In the genomic region with DNA sequence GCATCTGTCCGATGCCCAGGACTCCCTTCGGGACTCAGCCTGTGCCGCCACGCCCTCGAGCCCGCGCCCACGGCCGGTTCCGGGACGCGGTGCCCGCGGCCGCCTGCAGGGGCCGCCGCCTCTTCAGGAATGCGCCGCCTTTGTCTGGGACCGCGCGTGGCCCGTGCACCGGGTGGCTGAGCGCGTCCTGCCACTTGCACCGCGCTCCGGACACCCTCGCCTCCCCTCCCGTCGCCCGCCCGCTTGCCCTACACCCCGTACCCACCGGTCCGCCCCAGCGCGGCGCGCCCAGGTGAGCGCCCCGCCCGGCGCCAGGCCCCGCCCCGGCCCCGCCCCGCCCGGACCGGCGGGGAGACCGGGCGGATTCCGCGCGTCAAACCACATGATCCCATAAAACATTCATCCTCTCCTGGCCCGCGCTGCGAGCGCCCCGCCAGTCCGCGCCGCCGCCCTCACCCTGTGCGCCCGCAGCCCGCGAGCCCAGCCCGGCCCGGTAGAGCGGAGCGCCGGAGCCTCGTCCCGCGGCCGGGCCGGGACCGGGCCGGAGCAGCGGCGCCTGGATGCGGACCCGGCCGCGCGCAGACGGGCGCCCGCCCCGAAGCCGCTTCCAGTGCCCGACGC, we compare ENCODE assay signal across 8 mouse cellular contexts. TPM values are rescaled to one million over a fixed set of nuclear protein-coding genes. Genes with fewer than 3 reads are reported as not detected.
A peak's percentile ranks its signal among the peaks of the same experiment; 100 is the strongest.
DNase-seq lines count a peak whose midpoint lies in the region; ATAC-seq and TF ChIP-seq lines count a peak whose summit lies in the region.

Gene Rtn4r (plus strand): TSS at position 402 of the 621 bp plus-strand sequence.

- no peaks in the 10 kb centered on the region for H3K9me3 ChIP-seq in forebrain, postnatal 0 days (ENCODE audit: low read length)
- H3K9me3 ChIP-seq in stomach, embryonic 15.5 days: no peaks in the 10 kb centered on the region

- peak within 1 kb of the TSS; percentile 89 for H3K9ac ChIP-seq in forebrain, postnatal 0 days
- peak within 1 kb of the TSS; percentile 23 for H3K9ac ChIP-seq in stomach, embryonic 15.5 days

- peak within 1 kb of the TSS; percentile 76 for H3K4me2 ChIP-seq in forebrain, postnatal 0 days (ENCODE audit: low read depth)
- peak within 1 kb of the TSS; percentile 99 for H3K4me2 ChIP-seq in stomach, embryonic 15.5 days

- H3K4me3 ChIP-seq in forebrain, postnatal 0 days (ENCODE audit: low read depth, low read length): peak within 1 kb of the TSS; percentile 65
- peak within 1 kb of the TSS; percentile 61 for H3K4me3 ChIP-seq in stomach, embryonic 15.5 days (replicated peaks)

- WGBS in forebrain, postnatal 0 days: under 1% methylated on average over 70 of the region's 96 CpGs
- under 1% methylated on average over 61 of the region's 96 CpGs for WGBS in stomach, embryonic 15.5 days

- H3K4me1 ChIP-seq in forebrain, postnatal 0 days (ENCODE audit: insufficient read depth): peaks cover 25% of the 10 kb centered on the region; the same call in 1 of the 2 replicates
- peaks cover 24% of the 10 kb centered on the region; the same call in 1 of the 2 replicates for H3K4me1 ChIP-seq in stomach, embryonic 15.5 days

- H3K27ac ChIP-seq in forebrain, postnatal 0 days (ENCODE audit: low read depth, low read length): peak within 1 kb of the TSS; percentile 86
- no peak within 1 kb of the TSS for H3K27ac ChIP-seq in stomach, embryonic 15.5 days

- H3K27me3 ChIP-seq in forebrain, postnatal 0 days (ENCODE audit: insufficient read depth, low read length): no peaks in the 10 kb centered on the region
- peaks cover 36% of the 10 kb centered on the region for H3K27me3 ChIP-seq in stomach, embryonic 15.5 days (replicated peaks)

- TF ChIP-seq CTCF in forebrain, postnatal 0 days (IDR thresholded peaks at IDR 0.05; ENCODE audit: low read depth): peak; percentile 77

- intact Hi-C loops in left cerebral cortex, postnatal 4 days (cut with DNase I): loop anchor here (5.0 kb wide), 2 partner anchors 45 to 85 kb away; no protein-coding TSS in a partner anchor

- H3K36me3 ChIP-seq in forebrain, postnatal 0 days (ENCODE audit: insufficient read depth): no peaks in the 10 kb centered on the region
- H3K36me3 ChIP-seq in stomach, embryonic 15.5 days: no peaks in the 10 kb centered on the region

- ATAC-seq in forebrain, postnatal 0 days: peak; percentile 86
- peak; percentile 68 for ATAC-seq in stomach, embryonic 15.5 days (ENCODE audit: insufficient read depth, low FRiP score, low read depth)

- peak in 1 of 2 experiments; percentile 73 for DNase-seq in frontal cortex, adult 2 months (ENCODE audit: extremely low spot score in 1 of 2, low spot score in 1 of 2)
- no peak for DNase-seq in frontal cortex, postnatal 25 days (ENCODE audit: low spot score in 2 of 2)
- DNase-seq in cerebellum, adult 11-12 months: peak; percentile 88
- peak; percentile 84 for DNase-seq in forebrain, postnatal 0 days
- peak; percentile 57 for DNase-seq in induced T-regulatory cell, adult 2 months (ENCODE audit: low read depth)
- DNase-seq in left cerebral cortex, postnatal 4 days: peak; percentile 69
- DNase-seq in mesoderm, embryonic 11.5 days (ENCODE audit: low read depth, low spot score): peak; percentile 71

RNA-seq across cellular contexts. Expression of gene Rtn4r, which starts in this region (rescaled TPM):
- polyA plus RNA-seq in frontal cortex, adult 2 months (2012; rRNA removed): 125 and 142 TPM in 2 replicates
- total RNA-seq in forebrain, postnatal 0 days (2014; rRNA removed): 28.0 and 36.7 TPM in 2 replicates
- polyA plus RNA-seq in forebrain, postnatal 0 days (2015; fragmentation: Nextera tagmentation; extraction: Ambion mirVana): 30.0 and 33.5 TPM in 2 replicates
- total RNA-seq in left cerebral cortex, postnatal 4 days (2021): 10 to 100 TPM; 63.1 to 63.3 TPM
- polyA plus RNA-seq in stomach, embryonic 15.5 days (2015; fragmentation: Nextera tagmentation; extraction: Ambion mirVana): 3.0 and 4.3 TPM in 2 replicates

Comparison
In these comparisons a context has a peak if more than half of its experiments do, and no peak if none do; other contexts are left out.
1. DNase-seq: peak in cerebellum, adult 11-12 months (single experiment), forebrain, postnatal 0 days (single experiment), induced T-regulatory cell, adult 2 months (single experiment), left cerebral cortex, postnatal 4 days (single experiment) and mesoderm, embryonic 11.5 days (single experiment); none in frontal cortex, postnatal 25 days (0 of 2).